Mouse (Mus musculus) G1E (cell line): ENCODE data around the gene Sbf2.

Experiments
- CTCF ChIP-seq: IDR thresholded peaks from 2 replicates; pipeline ENCODE4 v1.5.1; 2012; ENCODE audit warnings: low read depth, low read length, inconsistent platforms, mixed read lengths
- GATA1 ChIP-seq: IDR thresholded peaks from 2 replicates; pipeline ENCODE4 v1.6.1; 2012; ENCODE audit warnings: borderline replicate concordance, low read length, inconsistent platforms, mixed read lengths
- GATA2 ChIP-seq: IDR thresholded peaks from 2 replicates; pipeline ENCODE4 v1.6.1; 2012; ENCODE audit warnings: low read depth, low read length, inconsistent platforms, borderline replicate concordance
- POLR2AphosphoS5 ChIP-seq: IDR thresholded peaks from 2 replicates; pipeline ENCODE4 v1.6.1; 2012; ENCODE audit warnings: low read depth, low read length, inconsistent platforms; ENCODE audit not compliant: insufficient replicate concordance

- no peak for TF ChIP-seq CTCF
- TF ChIP-seq GATA1, result no peak
- TF ChIP-seq POLR2AphosphoS5, result no peak
- no peak for TF ChIP-seq GATA2
Observed at GRCm38 (mm10) chr7:110648455-110649085, 33.8 kb upstream of the Sbf2 start.
